Mouse (Mus musculus) layer of hippocampus, adult 8-10 months (tissue): ENCODE data around the gene Aacs. TPM values are rescaled to one million over a fixed set of nuclear protein-coding genes. Genes with fewer than 3 reads are reported as not detected.
A peak's percentile ranks its signal among the peaks of the same experiment; 100 is the strongest.
"Not testable (repeated sequence)": the region's sequence is repeated elsewhere in the genome, so short reads cannot be mapped to it uniquely, and the experiment has no call there.

Source experiments
- DNase-seq, 2 experiments: peaks; one replicate each; pipeline ENCODE4 v3.0.0; 2022; ENCODE audit warnings: low spot score in 2 of 2
- total RNA-seq, 4 experiments: library from RNA; stranded (reverse); gene quantifications; 2 replicates each; pipeline ENCODE4 v1.2.4; 2022

Gene Aacs
- total RNA-seq: 10 to 100 TPM; 49.4 to 59.0 (median 51.7) TPM

DNA sequence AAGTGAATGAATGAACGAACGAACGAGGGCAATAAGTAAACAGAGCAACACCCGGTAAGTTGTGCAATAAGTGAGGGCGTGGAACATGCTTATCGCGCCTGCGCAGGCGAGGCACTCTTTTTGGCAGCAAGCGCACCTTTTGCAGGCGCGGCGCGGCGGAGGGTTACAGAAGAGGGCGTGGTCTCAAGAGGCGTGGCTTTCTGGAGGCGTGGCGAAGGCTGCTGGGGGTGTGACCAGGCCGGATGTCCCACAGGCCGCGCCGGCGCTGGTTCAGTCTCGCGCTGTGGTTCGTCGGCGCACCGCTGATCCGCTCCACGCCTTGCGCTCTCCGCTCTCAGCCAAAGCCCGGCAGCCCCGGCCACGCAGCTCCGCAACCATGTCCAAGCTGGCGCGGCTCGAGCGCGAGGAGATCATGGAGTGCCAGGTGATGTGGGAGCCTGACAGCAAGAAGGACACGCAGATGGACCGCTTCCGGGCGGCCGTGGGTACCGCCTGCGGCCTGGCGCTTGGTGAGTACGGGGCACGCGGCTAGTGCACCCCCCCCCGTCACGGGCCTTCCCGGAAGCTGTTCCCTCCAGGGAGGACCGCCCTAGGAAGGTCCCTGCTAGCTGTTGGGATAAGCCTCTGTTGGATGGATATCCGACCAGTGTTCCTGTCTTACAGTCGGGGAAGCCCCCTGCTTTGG, at the start of gene Aacs:
Aacs (plus strand) TSS at position 214 of the 685 bp plus-strand sequence.
- DNase-seq: peak; percentile 95 to 98

DNA sequence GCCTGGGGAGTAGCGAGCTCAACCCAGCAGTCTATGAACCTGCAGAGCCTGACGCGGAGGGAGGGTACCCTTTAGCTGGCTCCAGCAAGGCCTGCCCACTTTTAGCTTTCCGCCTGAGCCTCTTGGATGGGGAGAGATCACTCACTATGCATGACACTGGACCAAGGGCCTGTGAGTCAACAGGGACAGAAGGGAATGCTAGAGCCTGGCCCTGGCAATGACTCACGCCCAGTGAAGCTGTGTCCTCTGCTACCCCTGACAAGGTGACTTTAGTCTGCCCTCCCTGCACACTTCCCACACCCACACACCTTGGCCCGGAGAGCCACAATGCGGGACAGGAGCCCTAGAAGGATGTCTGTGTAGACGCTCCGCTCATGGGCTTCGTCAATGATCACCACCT, 49.3 kb upstream of the Aacs start:
- DNase-seq: no peak

DNA sequence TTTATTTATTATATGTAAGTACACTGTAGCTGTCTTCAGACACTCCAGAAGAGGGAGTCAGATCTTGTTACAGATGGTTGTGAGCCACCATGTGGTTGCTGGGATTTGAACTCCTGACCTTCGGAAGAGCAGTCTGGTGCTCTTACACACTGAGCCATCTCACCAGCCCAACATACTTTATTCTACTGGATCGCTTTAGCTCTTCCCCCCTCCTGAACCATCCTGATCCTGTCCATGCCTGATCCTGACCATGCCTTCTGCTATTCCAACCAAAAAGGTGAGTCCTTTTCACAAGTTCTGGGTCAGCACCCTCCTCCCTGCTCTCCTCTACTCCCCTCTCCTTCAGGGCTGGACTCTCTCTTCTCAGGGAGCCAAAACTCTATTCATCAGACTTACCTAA, 43.3 kb upstream of the Aacs start:
- DNase-seq: not testable (repeated sequence)

DNA sequence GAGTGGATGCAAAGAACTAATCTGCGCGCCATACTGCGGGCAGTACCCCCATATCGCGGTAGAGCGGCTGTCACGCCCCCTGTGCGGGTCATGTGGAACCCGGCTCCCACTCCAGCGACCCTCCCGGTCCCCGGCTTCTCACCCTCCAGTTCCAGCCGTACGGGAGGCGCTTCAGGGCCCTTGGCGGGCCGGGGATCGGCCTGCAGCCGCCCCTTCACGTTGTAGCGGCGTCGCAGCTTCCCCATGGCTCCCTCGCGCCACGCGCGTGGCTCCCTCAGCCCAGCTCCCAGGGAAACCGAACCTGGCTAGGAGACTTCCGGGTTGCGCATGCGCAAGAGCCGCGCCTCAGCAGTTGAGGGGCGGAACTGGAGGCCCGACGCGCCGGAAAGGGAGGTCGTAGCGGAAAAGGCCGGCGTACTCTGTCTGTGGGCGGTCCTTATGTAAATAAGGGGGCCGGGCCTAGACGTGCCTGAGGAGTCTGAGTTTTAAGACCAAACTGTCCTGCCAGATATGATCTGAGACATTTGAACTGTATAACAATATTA, 41.7 kb upstream of the Aacs start, which contains the start of gene Dhx37:
Dhx37 (minus strand) TSS at position 329 of the 545 bp plus-strand sequence.
- peak; percentile 87 to 94 for DNase-seq

DNA sequence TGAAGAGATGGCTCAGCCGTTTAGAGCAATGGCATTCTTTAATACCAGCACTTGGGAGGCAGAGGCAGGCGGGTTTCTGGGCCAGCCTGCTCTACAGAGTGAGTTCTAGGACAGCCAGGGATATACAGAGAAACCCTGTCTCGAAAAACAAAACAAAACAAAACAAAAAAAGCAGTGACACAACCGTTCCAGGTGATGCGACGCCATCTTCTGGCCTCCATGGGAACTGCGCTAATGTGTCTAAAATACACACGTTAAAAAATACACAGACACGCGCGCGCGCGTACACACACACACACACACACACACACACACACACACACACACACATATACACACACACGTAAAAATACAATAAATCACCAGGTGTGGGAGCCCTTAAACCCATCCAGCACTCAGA, 41.3 kb upstream of the Aacs start:
- DNase-seq: not testable (repeated sequence)

DNA sequence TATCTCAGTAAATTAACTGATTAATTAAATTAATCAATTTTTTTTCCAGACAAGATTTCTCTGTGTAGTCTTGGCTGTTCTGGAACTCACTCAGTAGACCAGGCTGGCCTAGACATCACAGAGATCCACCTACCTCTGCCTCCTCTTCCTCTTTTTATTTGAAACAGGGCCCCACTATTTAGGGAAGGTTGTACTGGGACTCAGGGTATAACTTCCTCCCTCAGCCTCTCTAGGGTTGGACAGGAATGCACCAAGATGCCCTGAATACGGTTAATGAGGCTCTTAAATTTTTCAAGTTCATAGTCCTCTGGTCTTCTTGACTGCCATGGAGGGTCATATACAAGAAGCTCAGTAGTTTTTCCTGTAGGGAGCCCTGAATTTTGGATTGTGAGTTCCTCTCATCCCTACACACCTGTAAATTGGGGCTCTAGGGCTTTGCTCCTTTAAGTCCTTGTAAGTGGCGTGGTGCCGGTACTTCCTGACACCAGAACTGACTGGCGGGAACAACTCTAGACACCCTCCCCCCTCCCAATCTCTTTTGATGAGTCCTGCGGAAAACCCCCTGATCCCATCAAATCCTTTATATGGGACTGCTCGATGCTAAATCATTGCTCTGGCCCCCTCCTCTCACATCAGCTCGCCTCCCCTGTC, 34.9 kb upstream of the Aacs start:
- no peak for DNase-seq

DNA sequence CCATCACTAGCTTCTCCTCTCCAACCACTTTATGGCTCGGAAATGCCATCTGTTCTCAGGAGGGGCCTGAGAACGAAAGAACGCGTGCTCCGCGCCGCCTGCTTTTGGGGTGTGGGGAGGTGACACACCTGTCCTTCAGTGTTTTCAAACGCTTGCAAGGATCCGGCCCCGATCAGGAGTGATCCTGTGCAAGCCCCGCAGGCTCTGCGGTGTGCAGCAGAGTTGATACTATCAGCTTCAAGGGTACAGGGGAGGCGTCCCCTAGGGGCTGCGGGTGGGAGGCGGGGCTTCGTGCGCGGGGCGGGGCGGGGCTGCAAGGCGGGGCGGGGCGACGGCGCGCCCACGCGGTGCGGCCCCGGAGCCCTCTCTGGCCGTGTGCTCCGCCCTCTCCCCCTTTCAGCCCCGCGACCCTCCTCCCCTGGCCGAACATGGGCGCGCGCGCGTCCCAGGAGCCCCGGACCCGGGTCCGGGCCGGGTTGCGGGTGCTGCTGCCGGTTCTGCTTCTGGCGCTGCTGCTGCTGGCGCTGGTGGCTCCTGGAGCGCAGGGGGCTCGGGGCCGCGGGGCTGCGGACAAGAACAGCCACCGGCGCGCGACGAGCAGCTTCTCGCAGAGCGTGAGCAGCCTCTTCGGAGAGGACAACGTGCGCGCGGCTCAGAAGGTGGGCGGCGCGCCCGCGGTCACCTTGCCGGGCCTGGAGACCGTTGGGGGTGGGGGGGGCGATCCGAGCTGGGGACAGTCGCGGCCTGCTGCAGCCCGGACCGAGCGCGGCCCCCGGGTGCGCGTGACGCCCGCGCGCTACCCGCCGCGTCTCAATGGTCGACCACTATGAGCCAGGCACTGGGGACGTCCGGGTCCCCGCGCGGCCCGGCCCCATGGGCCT, 34.1 kb upstream of the Aacs start, which contains the start of gene Bri3bp:
Bri3bp (plus strand) TSS at position 335 of the 881 bp plus-strand sequence.
- peak in 1 of 2 experiments; percentile 44 for DNase-seq

DNA sequence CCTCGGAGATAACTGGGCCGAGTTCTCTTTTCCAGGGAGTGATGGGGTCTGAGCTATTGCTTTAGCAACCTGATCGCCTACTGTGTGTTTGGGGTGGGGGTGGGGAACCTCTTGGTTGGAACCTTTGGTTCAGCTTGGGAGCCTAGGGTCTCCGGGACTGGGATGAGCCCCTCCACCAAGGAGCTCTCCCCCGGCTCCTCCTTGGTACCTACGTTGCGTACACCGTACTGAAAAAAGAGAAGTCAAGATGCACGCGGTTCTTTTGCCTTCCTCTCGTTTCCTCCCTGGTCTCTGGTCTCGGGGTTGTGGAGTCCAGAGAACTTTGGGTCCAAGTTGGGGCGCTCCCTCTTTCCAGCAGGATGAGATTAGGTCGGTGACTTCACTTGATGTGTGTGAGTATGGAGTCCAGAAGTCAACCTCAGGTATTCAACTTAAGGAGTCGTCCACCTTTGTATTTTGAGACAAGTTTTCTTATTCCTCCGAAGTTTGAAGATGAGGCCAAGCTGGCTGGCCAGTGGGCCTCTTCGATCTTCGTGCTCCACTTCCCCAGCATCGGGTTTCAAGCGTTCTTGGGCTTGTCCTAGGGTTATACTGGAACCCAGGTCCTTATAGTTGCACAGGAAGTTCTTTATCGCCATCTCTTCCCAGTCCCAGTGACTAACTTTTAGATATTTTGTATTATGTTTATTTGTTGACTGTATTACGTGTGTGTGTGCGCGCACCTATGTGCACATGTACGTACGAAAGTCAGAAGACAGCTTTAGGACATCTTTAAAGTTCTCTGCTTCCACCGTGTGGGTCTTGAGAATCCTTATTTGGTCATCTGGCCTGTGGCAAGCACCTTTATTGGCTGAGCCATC, 33.2 kb upstream of the Aacs start:
- DNase-seq: no peak

DNA sequence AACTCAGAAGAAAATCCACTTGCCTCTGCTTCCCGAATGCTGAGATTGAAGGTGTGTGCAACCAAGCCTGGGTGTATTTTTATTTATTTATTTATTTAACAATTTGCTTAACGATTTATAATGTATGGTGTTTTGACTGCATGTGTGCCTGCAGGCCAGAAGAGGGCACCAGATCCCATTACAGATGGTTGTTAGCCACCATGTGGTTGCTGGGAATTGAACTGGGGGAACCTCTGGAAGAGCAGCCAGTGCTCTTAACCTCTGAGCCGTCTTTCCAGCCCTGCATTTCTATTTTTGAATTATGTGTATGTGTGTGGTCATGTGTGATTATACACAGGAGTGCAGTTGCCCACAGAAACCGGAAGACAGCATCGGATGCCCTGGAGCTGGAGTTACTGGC, 32.3 kb upstream of the Aacs start:
- no peak for DNase-seq

DNA sequence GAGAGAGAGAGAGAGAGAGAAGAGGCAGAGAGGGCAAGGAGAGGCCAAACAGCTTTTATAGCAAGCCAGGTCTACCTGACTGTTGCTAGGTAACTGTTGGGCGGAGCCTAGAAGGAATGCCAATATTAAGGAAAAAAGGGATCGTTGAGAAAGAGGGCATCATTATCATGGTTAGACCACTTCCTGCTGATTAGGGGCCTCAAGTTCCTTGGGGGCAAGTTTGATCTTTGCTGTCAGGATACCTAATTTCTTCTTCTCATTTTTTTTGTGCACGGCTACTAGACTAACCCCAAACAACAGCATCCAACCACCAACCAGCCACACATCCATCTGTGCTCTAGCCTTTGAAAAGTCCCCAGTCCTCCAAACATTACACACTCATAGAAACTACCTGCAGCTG, 31.7 kb upstream of the Aacs start:
- no peak for DNase-seq

DNA sequence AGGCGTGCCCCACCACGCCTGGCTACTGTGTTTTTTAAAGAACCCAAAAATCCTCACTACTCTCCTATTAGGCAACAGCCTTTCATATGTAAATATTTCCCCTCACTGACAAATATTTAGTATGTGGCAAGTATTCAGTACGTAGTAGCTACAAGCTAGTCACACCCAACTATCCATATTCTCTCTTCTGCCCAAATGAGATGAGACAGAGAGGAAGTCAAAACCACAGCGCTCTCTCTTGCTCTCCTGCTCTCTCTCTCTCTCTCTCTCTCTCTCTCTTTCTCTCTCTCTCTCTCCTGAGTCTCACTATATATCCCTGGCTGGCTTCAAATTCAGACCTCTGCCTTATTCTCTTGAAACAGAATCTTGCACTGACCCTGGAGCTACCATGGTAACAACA, 31.1 kb upstream of the Aacs start:
- no peak for DNase-seq

DNA sequence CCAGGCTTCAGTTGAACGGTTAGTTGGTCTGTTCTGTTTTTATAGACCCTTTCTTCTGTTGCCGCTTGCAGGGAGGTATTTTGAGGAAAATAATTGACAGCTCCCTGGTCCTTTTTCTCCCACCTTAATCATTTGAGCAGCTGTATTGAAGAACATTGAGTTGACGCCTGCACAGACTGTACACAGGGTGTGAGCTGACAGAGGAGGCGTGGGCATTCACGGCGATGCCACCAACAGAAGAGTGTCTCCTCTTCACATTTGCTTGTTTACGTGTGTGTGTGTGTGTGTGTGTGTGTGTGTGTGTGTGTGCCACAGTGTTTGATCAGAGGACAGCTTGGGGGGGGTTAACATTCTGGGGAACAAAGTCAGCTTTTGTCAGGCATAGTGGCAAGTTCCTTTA, 29.3 kb upstream of the Aacs start:
- peak in 1 of 2 experiments; percentile 48 for DNase-seq

DNA sequence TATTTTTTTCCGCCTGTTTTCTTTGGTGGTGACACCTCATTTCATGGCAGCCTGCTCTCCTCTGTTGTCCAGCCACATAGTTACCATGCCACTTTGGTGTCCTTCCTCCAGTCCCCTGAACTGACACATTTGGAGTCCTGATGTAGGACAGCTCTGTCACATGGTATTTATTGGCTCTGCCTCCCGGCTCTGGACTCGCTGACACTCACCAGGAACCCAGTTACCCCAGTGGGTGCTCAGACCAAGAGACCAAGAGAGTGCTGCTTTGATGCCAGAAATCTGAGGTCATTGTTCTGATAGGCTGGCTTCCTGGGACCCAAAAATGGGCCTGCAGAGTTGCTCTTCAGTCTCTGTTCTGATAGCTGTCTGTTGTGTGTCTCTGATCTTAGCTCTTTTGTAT, 27.6 kb upstream of the Aacs start:
- no peak for DNase-seq

DNA sequence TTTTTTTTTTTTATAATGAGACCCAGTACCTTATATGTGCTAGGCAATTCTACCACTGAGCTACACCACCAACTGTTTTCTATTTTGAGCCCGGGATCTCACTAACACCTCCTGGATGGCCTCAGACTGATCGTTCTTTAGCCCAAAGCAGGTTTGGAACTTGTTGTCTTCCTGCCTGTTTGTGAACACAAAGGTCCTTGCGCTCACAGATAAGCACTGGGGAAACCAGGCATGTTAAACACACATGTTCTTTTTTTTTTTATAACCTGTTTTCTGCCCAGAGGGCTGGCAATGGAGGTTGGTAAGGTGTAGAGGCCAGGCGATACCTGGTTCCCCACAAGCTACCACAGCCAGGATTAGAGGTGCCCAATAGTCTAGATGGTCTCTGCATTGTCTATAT, 27.0 kb upstream of the Aacs start:
- DNase-seq: no peak

DNA sequence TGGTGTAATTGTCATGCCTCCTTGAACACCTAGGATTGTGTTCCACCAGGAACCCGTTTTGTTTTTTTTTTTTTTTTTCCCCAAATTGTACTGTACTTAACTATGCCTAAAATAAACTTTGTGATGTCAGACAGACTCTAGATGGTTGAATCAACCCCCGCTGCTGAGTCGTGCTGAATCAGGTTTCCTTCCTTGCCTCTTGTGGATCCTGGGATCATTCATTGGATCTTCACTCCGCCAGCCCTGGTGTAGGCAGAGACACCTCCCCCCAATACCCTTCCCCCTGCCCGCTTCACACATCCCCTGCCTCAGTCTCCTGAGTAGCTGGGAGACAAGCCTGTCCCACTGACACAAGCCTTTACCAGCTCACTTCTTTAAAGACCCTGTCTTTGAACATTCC, 26.3 kb upstream of the Aacs start:
- DNase-seq: no peak

DNA sequence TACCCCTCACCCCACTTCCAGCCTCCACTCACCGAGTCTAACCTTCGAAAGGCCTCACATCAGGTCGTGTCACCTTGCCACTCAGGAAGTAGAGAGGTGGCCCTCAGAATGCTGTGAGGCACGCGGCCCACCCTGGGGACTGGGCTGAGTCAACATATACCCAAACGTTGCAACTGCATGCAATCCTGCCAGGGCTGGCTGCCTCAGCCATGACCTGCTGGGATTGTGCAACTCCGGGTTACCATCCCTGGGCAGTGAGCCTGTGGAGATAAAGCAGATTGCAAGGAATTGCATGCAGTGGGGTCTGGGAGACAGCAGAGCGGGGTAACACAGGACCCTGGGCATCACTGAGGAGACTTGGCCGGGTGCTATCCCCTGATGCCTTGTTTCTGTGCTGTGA, 23.0 kb upstream of the Aacs start:
- DNase-seq: no peak

DNA sequence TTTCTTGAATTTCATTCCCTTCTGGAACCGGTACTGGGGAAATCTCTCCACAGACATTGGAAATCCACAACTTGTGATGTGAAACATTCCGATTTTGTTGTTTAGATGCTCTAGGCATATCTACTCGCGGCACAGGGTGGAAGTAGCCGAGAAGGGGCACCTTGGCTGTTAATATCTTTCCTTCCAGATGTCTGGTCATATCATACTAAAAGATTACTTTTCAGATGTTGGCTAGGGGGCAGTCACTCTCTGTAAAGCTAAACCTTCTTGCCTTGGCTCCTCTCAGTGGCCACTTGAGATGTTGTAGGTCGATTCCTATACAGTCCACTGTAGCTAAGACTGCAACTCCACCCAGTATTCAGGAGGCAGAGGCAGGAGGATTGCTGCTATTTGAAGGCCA, 19.5 kb upstream of the Aacs start:
- no peak for DNase-seq

DNA sequence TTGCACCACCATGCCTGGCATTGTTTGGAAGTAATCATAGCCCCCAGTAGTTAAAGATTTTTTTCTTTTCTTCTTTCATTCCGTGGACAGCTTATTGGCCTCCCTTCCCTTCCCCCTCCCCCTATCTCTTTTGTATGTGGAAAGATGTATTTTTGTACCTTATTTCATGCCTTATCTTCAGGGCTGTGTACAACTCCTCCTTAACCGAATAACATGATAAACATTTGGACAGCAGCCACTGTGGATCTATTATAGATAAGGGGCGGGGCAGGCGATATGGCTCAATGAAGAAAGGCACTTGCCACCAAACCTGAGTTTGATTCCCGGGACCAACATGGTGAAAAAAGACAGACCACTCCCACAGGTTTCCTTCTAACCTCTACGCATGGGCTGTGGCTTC, 18.1 kb upstream of the Aacs start:
- DNase-seq: no peak

DNA sequence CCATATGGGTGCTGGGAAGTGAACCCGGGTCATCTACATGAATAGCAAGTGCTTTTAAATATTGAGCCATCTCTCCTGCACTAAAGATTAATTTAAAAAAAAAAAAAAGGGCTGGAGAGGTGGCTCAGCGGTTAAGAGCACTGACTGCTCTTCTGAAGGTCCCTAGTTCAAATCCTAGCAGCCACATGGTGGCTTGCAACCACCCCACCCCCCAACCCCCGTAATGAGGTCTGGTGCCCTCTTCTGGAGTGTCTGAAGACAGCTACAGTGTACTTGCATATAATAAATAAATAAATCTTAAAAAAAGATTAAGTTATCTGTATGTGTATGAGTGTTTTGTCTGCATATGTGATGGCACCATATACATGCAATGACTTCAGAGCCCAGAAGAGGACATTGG, 15.0 kb upstream of the Aacs start:
- no peak for DNase-seq

DNA sequence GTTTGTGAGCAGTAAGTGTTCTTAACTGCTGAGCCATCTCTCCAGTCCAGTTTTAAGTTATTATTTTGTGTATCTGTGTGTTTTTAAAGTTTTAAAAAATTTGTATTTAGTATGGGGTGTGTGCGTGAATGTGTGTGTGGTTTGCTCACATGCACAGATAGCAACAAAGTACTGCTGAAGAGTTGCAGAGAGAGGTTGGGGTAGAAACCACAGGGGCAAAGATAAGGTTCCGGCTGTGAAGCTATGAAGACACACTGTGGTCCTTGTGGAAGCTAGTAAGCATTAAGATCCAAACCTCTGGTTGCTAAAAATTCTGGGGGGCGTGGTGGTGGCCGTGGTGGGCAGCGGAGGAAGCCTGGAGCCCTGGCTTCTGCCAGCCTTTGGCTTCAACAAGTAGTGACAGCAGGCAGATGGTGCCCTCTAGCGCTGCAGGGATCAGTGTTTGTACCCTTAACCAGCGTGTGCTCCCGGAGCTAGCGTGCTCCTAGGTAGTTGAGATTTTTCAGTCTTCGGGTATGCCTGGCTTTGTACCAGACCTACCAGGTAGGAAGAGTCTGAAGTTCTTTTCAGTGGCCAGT, 13.7 kb upstream of the Aacs start:
- no peak for DNase-seq

DNA sequence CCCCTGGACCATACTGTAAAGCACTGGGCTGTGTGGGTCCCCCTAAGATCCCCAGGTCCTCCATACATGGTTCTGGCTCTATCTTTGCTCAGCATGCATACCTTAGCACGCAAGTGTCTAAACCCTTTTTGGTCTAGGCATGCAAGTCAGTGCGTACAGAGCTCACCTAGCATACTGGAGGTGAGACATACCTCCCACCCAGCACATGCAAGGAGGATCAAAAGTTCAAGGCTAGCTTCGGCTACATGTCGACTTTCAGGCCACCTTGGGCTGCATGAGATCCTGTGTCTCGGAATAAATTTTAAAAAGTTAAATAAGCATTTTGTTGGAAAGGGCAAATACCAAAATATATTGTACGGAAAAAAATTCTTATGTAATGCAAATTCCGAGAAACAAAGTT, 10.4 kb upstream of the Aacs start:
- DNase-seq: no peak
